Mouse (Mus musculus) stomach, postnatal 0 days (tissue): ENCODE results near the gene P2rx5. TPM values are rescaled to one million over a fixed set of nuclear protein-coding genes. Genes with fewer than 3 reads are reported as not detected.
A peak's percentile ranks its signal among the peaks of the same experiment; 100 is the strongest.

ENCODE experiments used
- ATAC-seq: fragments of 200-750 bp; cut with Nextera tagmentation; 2 replicates; pipeline ENCODE4 v1.8.0; 2017; ENCODE audit not compliant: low FRiP score, low TSS enrichment
- DNase-seq: peaks from one replicate; pipeline ENCODE4 v3.0.0-alpha.2; 2016; ENCODE audit warnings: low spot score
- H3K27ac ChIP-seq: fragments of 300-500 bp; sonication (generic); replicated peaks from 2 replicates; pipeline ENCODE4 v1.5.1; 2014; ENCODE audit warnings: mild to moderate bottlenecking, control low read depth
- H3K27me3 ChIP-seq: fragments of 300-500 bp; sonication (generic); 2 replicates; pipeline ENCODE4 v1.6.1; 2014; ENCODE audit warnings: low read length; ENCODE audit not compliant: control insufficient read depth, insufficient read depth
- H3K36me3 ChIP-seq: fragments of 300-500 bp; sonication (generic); 2 replicates; pipeline ENCODE4 v1.6.1; 2014; ENCODE audit warnings: low read length, mixed read lengths; ENCODE audit not compliant: control insufficient read depth, insufficient read depth
- H3K4me1 ChIP-seq: fragments of 300-500 bp; sonication (generic); replicated peaks from 2 replicates; pipeline ENCODE4 v1.6.1; 2014; ENCODE audit warnings: antibody characterized with exemption; ENCODE audit not compliant: control insufficient read depth, insufficient read depth
- H3K4me2 ChIP-seq: fragments of 300-500 bp; sonication (generic); replicated peaks from 2 replicates; pipeline ENCODE4 v1.6.1; 2014; ENCODE audit warnings: low read depth, mild to moderate bottlenecking, control low read depth, moderate library complexity
- H3K4me3 ChIP-seq: fragments of 300-500 bp; sonication (generic); 2 replicates; pipeline ENCODE4 v1.5.1; 2014; ENCODE audit warnings: low read depth, low read length, control low read depth
- H3K9ac ChIP-seq: fragments of 300-500 bp; sonication (generic); 2 replicates; pipeline ENCODE4 v1.6.1; 2014; ENCODE audit warnings: mild to moderate bottlenecking, low read length, control low read depth, mixed read lengths
- H3K9me3 ChIP-seq: fragments of 300-500 bp; sonication (generic); 2 replicates; pipeline ENCODE4 v1.6.1; 2016; ENCODE audit warnings: low read length; ENCODE audit not compliant: control insufficient read depth
- CTCF ChIP-seq: IDR thresholded peaks from 2 replicates; pipeline ENCODE4 v1.5.1; 2016; ENCODE audit warnings: antibody characterized with exemption, low read depth, mild to moderate bottlenecking, moderate library complexity
- EP300 ChIP-seq: optimal IDR thresholded peaks from 2 replicates; pipeline ENCODE3; 2016; ENCODE audit warnings: antibody characterized with exemption
- WGBS: fragments of 180-500 bp; shearing (Covaris S2); extraction: QIAGEN DNeasy Blood & Tissue Kit; methylation state at CpG from one replicate; pipeline ENCODE4 v1.1.7; 2014; 5-methylcytosine and 5-hydroxymethylcytosine counted together
- polyA plus RNA-seq: library from polyadenylated mRNA; unstranded; fragments of >200 nt; fragmentation: Nextera tagmentation; extraction: Ambion mirVana; gene quantifications from 2 replicates; pipeline ENCODE4 v1.2.1, GENCODE M21; 2015

P2rx5 gene
- 0.44 and 0.48 TPM in 2 replicates for polyA plus RNA-seq

GRCm38 (mm10) chr11:73159957-73160810 lies at the start of gene P2rx5:
TSS of gene P2rx5 (plus strand) at chr11:73160421.
- no peak within 1 kb of the TSS for H3K27ac ChIP-seq
- H3K9me3 ChIP-seq, result no peaks in the 10 kb centered on the region
- DNase-seq (peak; percentile 58), ATAC-seq (0 out of 2 replicates have a peak, but pooled peaks have one; percentile 40)
- 4% methylated on average over 49 of the region's 49 CpGs for whole genome bisulfite sequencing
- H3K36me3 ChIP-seq, result no peaks in the 10 kb centered on the region
- no peaks in the 10 kb centered on the region for H3K27me3 ChIP-seq
- no peak for TF ChIP-seq EP300
- TF ChIP-seq CTCF, result no peak
- H3K9ac ChIP-seq, result peak within 1 kb of the TSS; percentile 51; the same call in 1 of the 2 replicates
- peak within 1 kb of the TSS; percentile 41 for H3K4me3 ChIP-seq
- H3K4me2 ChIP-seq, result peak within 1 kb of the TSS; percentile 67
- H3K4me1 ChIP-seq, result no peaks in the 10 kb centered on the region; the same call in 1 of the 2 replicates

- WGBS, result 66% methylated on average over 6 of the region's 6 CpGs
- DNase-seq (peak; percentile 22), ATAC-seq (peak; percentile 30; the same call in 1 of the 2 replicates)
- no peak overlapping the region for H3K4me3 ChIP-seq
- H3K4me2 ChIP-seq, result no peak overlapping the region
- no peaks in the 10 kb centered on the region for H3K27me3 ChIP-seq
- no peaks in the 10 kb centered on the region for H3K9me3 ChIP-seq
- no peak overlapping the region for H3K27ac ChIP-seq
- no peaks in the 10 kb centered on the region for H3K4me1 ChIP-seq
- H3K9ac ChIP-seq, result no peak overlapping the region
- TF ChIP-seq EP300, result no peak
- H3K36me3 ChIP-seq, result no peaks in the 10 kb centered on the region
These were observed 48.8 kb upstream of the P2rx5 start for GRCm38 (mm10) chr11:73111414-73111813.

- no peak overlapping the region for H3K4me3 ChIP-seq
- no peak for DNase-seq
- no peaks in the 10 kb centered on the region for H3K36me3 ChIP-seq
- WGBS, result 82% methylated on average over 6 of the region's 6 CpGs
- H3K9me3 ChIP-seq, result no peaks in the 10 kb centered on the region
- ATAC-seq, result no peak
- H3K4me1 ChIP-seq, result no peaks in the 10 kb centered on the region
- H3K9ac ChIP-seq, result no peak overlapping the region
- TF ChIP-seq EP300, result no peak
- TF ChIP-seq CTCF, result no peak
- H3K27me3 ChIP-seq, result no peaks in the 10 kb centered on the region
- no peak overlapping the region for H3K4me2 ChIP-seq
- H3K27ac ChIP-seq, result no peak overlapping the region
These were observed 33.7 kb upstream of the P2rx5 start for GRCm38 (mm10) chr11:73126495-73126894.

- Histone ChIP-seq H3K27ac (no peak overlapping the region), H3K36me3 (no peaks in the 10 kb centered on the region), H3K4me3 (no peak overlapping the region), H3K27me3 (no peaks in the 10 kb centered on the region), H3K4me1 (no peaks in the 10 kb centered on the region), H3K9ac (no peak overlapping the region), H3K4me2 (no peak overlapping the region), H3K9me3 (no peaks in the 10 kb centered on the region)
- 0 out of 2 replicates have a peak, but pooled peaks have one; percentile 38 for ATAC-seq
- WGBS, result 57% methylated on average over 7 of the region's 7 CpGs
- TF ChIP-seq CTCF (peak; percentile 67), EP300 (no peak)
- DNase-seq, result peak; percentile 36
These were observed 29.2 kb upstream of the P2rx5 start for GRCm38 (mm10) chr11:73131020-73131419.

DNA sequence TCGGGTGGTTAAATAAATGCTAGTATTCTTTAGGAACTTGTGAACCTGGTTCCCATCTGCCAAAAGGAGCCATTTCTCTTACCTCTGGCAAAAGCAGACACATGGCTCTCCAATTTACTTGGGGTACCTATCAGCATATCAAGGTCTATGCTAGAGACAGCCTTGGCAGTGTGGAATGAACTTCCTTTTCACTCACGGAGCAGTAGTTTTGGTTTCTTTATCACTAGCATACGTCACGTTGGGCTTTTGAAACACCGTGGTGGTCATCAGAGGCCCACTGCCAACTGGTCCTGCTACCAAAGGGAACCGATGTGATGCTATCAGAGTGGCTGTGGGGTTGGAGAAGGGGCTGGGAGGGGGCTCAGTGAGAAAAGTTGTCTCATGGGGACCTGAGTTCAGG lies 27.2 kb upstream of the P2rx5 start:
- Histone ChIP-seq H3K4me1 (no peaks in the 10 kb centered on the region), H3K27me3 (no peaks in the 10 kb centered on the region), H3K27ac (no peak overlapping the region), H3K9ac (no peak overlapping the region), H3K4me2 (no peak overlapping the region), H3K4me3 (no peak overlapping the region), H3K9me3 (no peaks in the 10 kb centered on the region), H3K36me3 (no peaks in the 10 kb centered on the region)
- DNase-seq, result no peak
- TF ChIP-seq CTCF (no peak), EP300 (no peak)
- no peak for ATAC-seq
- 95% methylated on average over 6 of the region's 6 CpGs for WGBS

DNA sequence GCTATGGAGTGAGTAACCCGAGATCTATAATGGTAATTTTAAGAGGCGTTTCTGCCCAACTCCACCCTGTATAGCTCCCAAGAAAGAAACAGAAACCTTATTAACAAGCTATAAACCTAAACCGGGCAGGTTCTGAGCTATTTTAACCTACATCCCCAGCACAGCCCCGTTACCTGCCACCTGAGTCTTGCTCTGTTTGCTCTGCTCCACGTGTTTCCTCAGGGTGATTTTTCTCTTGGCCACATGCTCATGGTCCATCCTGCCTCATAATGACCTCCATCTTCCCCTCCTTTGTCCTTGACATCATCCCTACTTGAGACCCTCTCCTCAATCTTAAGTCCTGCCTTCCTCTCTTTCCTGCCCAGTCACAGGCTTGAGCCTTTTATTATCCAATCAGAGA lies 26.0 kb upstream of the P2rx5 start:
- DNase-seq, result no peak
- Histone ChIP-seq H3K27me3 (no peaks in the 10 kb centered on the region), H3K4me1 (no peaks in the 10 kb centered on the region), H3K36me3 (no peaks in the 10 kb centered on the region), H3K9ac (no peak overlapping the region), H3K27ac (no peak overlapping the region), H3K9me3 (no peaks in the 10 kb centered on the region), H3K4me2 (no peak overlapping the region), H3K4me3 (no peak overlapping the region)
- 85% methylated on average over 5 of the region's 5 CpGs for WGBS
- no peak for ATAC-seq
- TF ChIP-seq CTCF, result no peak
- no peak for TF ChIP-seq EP300
